Mouse (Mus musculus): ENCODE measurements around the gene Nol10.

Nol10 gene

GRCm38 (mm10) chr12:17360650-17361049 is 12.4 kb downstream of the Nol10 start:
- no peak for DNase-seq (ENCODE audit: low read depth, low spot score)

DNA sequence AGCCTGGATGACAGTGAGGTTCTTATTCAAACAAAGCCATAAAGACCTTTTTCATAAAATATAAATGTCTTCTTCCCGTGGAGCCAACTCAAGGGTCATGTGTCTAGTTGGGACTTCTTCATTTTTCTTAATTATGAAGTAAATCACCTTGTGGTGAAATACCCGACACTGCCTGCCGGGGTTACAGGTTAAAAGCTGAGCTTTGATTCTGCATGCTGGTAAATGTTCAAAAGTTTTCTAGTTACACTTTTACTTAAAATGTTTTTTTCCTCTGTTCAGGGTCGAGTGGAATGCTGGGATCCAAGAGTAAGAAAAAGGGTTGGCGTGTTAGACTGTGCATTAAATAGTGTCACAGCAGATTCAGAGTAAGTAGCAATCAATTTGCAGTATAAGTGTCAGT is 14.1 kb downstream of the Nol10 start:
- DNase-seq (ENCODE audit: low read depth, low spot score) = no peak

DNA sequence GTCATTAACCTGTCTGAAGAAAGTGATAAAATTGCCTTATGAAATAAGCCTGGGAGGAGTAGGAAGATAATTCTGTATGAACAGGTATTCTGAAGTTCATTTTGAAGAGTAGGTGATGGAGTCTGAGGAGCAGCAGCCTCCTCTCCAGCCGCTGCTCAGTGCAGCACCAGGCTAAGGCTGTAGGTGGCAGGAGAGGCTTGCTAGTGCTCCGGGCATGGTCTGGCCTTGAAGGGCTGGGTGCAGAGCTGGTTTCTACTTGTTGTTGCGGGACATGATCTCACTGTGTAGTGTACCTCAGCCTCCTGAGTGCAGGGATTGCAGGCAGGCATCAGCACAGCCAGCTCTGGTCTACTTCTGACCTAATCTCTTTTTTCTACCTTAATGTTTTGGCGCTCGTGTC is 18.7 kb downstream of the Nol10 start:
- no peak for DNase-seq (ENCODE audit: low read depth, low spot score)

- no peak for DNase-seq (ENCODE audit: low read depth, low spot score)
Measured at GRCm38 (mm10) chr12:17369111-17369510, 20.9 kb downstream of the Nol10 start.

DNA sequence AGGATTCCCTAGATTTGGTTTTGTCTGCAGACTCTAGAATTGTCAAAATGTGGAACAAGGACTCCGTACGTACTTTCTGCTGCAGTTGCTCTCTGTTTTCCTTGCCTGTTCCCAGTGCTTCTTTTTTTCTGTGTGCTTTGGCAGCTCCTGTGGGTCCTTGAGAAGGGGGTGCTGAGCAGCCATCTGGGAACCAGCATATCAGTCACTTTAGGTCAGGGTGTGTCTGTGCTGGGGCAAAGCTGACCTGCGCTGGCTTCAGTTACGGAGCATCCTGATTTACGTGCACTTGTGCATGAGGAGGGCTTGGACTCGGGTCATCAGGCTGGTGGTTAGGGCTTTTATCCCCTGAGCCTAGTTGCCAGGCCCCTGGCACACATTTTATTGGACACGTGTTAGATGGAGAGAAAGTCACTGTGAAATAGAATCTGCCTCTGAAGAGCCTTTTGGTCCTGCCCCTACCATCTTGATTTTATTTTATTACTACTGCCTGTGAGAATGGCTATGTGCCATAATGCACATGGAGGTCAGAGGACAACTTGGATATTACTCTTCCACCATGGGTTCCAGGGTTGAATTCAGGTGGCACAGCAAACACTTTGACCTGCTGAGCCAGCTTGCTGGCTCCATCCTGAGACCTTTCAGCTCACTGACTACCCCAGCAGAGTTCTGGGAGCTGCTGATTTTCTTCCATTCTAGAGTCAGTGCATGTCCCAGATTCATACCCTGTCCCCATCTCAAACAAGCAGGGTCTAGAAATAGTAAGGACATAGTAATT is 21.5 kb downstream of the Nol10 start:
- no peak for DNase-seq (ENCODE audit: low read depth, low spot score)

DNA sequence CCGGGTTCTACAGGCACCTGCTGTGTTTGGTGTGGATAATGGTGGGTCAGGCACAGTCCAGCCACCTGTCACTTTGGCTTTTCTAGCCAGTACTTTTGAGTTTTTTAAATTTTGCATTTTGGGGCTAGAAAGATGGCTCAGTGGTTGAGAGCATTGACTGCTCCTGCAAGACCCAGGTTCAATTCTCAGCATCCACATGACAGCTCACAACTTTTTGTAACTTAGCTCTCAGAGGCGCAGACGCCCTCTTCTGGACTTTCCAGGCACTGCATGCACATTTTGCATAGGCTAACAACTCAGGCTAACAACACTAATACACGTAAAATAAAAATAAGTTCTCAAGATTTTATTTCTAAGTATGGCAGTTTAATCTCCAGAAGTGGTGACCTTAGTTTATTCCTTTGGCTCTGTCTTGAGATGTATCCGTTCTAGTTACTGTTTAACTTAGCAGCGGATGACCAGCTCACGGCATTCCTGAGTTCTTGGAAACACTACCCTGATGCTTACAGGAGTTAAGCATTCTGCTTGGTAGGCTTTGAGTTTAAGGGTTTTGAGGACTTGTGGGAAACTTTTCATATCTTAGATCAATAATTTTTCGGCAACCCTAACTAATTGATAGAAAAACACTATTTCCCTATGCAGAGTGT is 23.5 kb downstream of the Nol10 start:
- DNase-seq (ENCODE audit: low read depth, low spot score) = no peak

- DNase-seq (ENCODE audit: low read depth, low spot score) = no peak
Measured at GRCm38 (mm10) chr12:17372696-17373095, 24.4 kb downstream of the Nol10 start.

DNA sequence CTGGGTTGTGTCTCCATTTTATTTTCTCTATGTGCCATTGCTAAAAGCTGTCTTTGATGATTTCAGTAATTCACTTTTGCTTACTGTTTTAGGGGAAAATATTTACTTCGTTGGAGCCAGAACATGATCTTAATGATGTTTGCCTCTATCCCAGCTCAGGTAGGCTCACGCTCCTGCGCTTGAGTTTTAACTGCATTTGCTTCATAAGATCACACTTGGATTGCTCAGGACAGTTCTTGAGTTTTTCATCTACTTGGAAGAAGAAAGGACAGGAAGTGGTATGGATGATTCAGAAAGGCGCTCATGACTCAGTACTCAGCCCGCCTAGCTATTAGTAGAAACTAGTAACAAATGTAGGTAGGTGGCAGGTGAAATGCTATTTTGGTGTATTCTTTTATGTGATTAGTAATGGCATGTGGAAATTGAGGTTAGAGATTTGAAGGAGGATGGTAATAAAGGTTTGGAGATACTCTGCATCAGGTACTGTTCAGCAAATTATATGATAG is 25.3 kb downstream of the Nol10 start:
- no peak for DNase-seq (ENCODE audit: low read depth, low spot score)

DNA sequence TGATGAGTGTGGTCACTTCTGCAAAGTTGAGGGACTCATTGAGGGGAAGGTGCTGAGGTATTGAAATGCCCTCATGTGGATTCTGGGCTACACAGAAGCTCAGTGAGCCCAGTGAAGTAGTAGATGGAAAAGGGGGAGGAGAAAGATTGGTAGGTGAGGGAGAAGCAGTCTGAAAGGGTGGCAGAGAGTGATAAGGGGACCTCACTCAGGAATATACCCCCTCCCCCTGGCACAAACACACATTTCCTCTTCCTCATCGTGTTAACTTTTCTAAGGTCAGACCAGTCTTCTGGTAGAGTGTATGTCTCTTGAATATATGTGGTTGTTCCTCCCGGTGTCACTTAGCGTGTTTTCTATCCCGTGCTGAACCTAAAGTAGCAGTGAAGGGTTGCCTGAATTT is 27.0 kb downstream of the Nol10 start:
- no peak for DNase-seq (ENCODE audit: low read depth, low spot score)

- DNase-seq (ENCODE audit: low read depth, low spot score) = no peak
Measured at GRCm38 (mm10) chr12:17376521-17376920, 28.3 kb downstream of the Nol10 start.

DNA sequence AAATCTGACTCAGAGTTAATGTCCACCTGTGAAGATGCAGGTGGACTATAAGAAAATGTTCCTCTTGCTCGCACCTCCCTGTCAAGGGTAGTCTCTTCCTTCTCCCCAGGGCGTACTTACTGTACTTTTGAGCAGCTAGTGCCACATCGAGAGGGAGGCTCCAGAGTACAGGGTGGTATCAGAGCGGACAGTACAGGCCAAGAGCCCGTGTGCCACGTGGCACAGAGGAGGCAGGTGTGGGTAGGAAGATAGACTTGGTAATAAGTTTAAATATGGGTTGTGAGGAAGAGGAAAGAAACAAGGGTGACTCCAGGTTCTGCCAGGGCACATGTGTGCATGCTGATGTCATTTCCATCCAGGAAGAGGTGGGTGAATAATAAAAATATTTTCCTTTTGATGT is 32.7 kb downstream of the Nol10 start:
- no peak for DNase-seq (ENCODE audit: low read depth, low spot score)

GRCm38 (mm10) chr12:17382759-17383158 is 34.5 kb downstream of the Nol10 start:
- DNase-seq (ENCODE audit: low read depth, low spot score) = no peak

DNA sequence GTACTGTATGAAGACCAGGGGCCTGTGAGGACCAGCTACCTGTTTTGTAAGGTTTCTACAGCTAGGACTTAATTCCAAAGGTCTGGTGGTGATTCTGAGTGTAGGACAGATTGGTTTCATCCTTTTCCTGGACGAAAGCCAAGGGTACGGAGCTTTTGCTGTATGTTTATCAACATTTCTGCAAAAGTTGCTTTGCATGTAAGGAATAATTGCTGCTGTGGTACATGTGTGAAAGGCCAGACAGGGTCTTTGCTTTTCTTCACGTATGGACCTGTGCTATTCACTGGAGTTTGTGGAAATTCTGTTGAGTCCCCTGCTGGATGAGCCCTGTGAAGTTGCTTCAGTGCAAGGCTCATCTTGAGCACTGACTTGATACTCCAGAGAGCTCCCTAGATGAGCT is 38.6 kb downstream of the Nol10 start:
- no peak for DNase-seq (ENCODE audit: low read depth, low spot score)

DNA sequence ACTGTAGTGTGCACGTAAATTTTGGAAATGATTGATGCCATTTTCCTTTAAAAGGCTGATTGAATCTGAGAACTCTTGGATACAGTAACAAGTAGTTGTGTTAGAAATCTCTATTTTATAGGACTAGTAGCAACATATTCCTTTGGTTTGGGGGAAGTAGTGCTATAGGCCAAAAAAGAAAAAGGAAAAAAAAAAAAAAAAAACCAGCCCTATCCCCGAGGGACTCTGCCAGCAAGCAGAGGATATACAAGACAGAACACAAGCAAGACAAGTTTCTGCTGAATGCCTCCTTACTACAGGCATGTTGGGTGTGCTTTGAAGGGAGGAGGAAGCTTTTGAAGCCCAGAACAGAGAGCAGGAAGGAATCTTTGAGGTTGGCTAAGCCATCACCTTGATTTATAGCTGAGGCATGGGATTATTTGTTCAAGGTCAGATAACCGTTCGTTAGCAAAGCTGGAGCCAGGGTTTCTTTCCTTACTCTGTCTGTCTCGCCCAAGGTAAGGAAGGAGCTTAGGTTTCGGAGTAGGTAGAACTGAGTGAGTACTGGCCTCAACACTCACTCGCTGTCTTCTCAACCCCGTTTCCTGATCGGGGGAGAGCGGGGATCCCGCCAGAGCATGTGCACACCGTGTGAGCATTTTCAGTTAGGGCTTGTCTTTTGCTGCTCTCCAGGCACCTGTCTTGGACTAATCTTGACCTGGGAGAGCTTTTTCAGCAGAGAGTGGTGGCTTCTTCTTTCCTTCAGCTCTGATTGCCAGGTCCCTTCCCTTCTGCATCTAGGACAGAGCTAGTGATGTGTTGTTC is 39.3 kb downstream of the Nol10 start:
- DNase-seq (ENCODE audit: low read depth, low spot score) = no peak

- DNase-seq (ENCODE audit: low read depth, low spot score) = no peak
Measured at GRCm38 (mm10) chr12:17388136-17388437, 39.8 kb downstream of the Nol10 start.

DNA sequence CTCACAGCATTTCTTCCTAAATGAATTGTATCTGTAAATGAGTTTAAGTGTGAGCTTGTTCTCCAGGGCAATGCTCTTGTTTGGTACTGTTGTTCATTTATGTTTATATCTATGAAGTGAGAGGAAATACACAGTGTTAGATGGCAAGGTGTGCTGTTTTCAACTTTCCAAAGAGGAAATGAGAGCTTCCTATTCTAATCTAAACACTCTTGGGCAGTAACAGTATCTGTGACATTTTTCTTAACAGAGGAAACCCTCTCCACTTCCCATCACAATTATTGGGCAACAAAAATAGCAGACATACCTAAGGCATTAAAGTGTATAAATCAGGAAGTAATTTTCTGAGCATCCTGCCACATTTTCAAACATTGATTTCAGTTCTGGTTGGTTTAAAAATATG is 41.8 kb downstream of the Nol10 start:
- DNase-seq (ENCODE audit: low read depth, low spot score) = no peak

GRCm38 (mm10) chr12:17390510-17390909 is 42.3 kb downstream of the Nol10 start:
- no peak for DNase-seq (ENCODE audit: low read depth, low spot score)

DNA sequence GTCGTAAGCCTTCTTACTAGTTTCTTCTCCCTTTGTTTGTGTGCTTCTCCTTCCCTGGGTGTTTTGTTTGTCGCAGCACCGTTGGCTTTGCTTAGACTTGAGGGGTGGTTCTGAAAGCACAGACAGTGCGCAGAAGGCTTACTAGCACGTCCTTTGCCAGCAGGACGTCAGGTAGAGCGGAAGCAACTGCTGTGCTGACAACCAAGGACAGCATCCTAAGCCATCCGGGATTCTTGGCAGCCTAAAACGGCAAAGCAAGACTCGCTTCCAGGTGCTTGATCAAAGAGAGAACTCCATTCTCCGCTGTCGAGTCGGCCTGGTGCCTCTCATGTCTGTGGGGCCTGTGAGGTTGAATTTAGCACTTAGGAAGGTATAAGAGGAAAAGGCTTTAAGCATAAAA is 44.9 kb downstream of the Nol10 start:
- no peak for DNase-seq (ENCODE audit: low read depth, low spot score)

- DNase-seq (ENCODE audit: low read depth, low spot score) = peak; percentile 45
Measured at GRCm38 (mm10) chr12:17397150-17397549, 48.9 kb downstream of the Nol10 start.

- DNase-seq (ENCODE audit: low read depth, low spot score) = no peak
Measured at GRCm38 (mm10) chr12:17401419-17401818, 53.2 kb downstream of the Nol10 start.

GRCm38 (mm10) chr12:17402116-17402515 is 53.9 kb downstream of the Nol10 start:
- no peak for DNase-seq (ENCODE audit: low read depth, low spot score)

- no peak for DNase-seq (ENCODE audit: low read depth, low spot score)
Measured at GRCm38 (mm10) chr12:17403998-17404397, 55.7 kb downstream of the Nol10 start.

GRCm38 (mm10) chr12:17406825-17407224 is 58.6 kb downstream of the Nol10 start:
- DNase-seq (ENCODE audit: low read depth, low spot score) = no peak
